Mouse (Mus musculus) lung, adult 2 months (tissue): ENCODE results near the gene Ccdc177.

Source experiments
- CTCF ChIP-seq: fragments of 200-500 bp; IDR thresholded peaks from 2 replicates; pipeline ENCODE4 v1.5.1; 2011; ENCODE audit warnings: mild to moderate bottlenecking, low read length, control low read depth; ENCODE audit not compliant: insufficient read depth
- POLR2A ChIP-seq: fragments of 200-500 bp; IDR thresholded peaks from 2 replicates; pipeline ENCODE4 v1.6.1; 2011; ENCODE audit warnings: low read depth, mild to moderate bottlenecking, control low read depth, low read length, borderline replicate concordance; ENCODE audit errors: extremely low read depth

DNA sequence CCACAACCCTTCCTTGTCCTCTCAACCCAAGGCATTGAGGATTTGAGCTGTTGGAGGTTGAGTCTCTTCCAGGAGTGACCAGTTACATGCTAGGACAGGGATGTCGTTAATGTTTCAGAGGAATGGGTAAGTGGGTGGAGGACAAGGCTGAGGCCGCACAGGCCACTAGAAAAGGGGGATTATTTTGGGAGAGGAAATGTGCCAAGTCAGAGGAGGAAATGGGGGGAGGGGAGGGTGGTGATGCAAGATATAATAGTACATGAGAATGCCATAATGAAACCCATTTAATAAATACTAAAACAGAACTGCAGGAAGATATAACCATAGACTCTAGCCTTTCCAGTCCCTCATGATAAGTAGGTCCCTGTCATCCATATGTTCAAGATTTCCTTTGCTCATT, 49.5 kb upstream of the Ccdc177 start:
- no peak for TF ChIP-seq POLR2A
- no peak for TF ChIP-seq CTCF
